Mouse (Mus musculus): ENCODE measurements around the gene Kctd6. TPM values are rescaled to one million over a fixed set of nuclear protein-coding genes. Genes with fewer than 3 reads are reported as not detected.

Kctd6 gene
- polyA plus RNA-seq, 1 experiment from 2014 or later: 3.0 TPM

DNA sequence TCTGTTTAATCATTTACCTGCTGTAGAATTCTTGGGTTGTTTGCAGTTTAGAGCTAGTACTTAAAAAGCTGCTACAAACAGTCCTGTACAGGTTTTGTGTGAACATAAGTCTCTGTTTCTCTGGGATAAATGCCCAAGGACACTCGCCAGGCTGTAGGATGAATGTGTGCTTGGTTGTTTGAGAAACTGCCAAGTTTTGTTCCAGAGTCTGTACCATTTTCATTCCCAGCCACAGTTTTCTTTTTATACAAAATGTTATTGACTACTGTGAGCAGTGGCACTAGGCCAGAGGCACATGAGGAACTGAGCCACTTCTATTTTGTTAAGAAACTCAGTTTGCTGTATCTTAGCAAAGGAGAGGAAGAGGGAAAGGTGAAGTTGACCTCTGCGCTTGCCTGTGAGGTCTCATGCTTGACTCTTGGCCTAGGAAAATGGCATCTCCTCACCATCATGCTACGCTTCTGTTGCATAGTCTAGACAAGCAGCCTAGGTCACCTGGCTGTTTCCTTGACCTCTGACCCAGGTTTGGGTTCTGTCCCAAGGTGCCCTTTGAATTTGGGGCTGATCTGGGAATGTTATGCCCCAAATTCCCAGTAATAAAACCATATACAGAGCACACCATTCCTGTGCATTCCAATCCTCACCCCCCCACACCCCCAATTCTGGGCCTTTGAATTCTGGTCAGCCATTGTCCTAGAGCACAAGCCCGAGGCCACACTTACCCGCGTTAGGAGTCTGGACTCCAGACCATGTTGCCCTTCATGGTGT is 27.5 kb upstream of the Kctd6 start:
- WGBS: 85% methylated on average over 6 of the region's 6 CpGs
- ATAC-seq (ENCODE audit: insufficient read depth, low FRiP score): no peak; the same call in 1 of the 2 replicates
- no peaks in the 10 kb centered on the region for H3K36me3 ChIP-seq (ENCODE audit: control insufficient read depth, insufficient read depth, low read length)
- no peak overlapping the region for H3K4me2 ChIP-seq (ENCODE audit: low read depth, low read length)
- H3K27me3 ChIP-seq (ENCODE audit: control insufficient read depth, insufficient read depth, low read length): no peaks in the 10 kb centered on the region
- H3K9ac ChIP-seq (ENCODE audit: low read length): no peak overlapping the region
- no peaks in the 10 kb centered on the region for H3K9me3 ChIP-seq (replicated peaks; ENCODE audit: control insufficient read depth, low read length)
- no peaks in the 10 kb centered on the region for H3K4me1 ChIP-seq (ENCODE audit: control insufficient read depth, insufficient read depth, low read length)
- H3K27ac ChIP-seq (ENCODE audit: low read length): no peak overlapping the region
- H3K4me3 ChIP-seq (replicated peaks; ENCODE audit: low read length): no peak overlapping the region

DNA sequence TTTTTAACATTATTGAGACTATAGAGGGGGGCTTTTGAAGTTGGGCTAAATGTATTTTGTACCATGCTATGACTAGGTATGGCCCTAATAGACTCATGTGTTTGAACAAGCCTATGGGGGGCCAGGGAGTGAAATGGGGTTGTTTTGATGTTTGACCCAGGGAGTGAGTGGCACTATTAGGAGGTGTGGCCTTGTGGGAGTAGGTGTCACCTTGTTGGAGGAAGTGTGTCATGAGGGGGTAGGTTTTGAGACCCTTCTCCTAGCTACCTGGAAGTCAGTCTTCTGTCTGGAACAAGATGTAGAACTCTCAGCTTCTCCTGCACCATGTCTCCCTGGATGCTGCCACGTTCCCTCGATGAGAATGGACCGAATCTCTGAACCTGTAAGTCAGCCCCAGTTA is 23.4 kb upstream of the Kctd6 start:
- Histone ChIP-seq H3K4me1 (ENCODE audit: control insufficient read depth, insufficient read depth, low read length) (no peaks in the 10 kb centered on the region), H3K4me2 (ENCODE audit: low read depth, low read length) (no peak overlapping the region), H3K36me3 (ENCODE audit: control insufficient read depth, insufficient read depth, low read length) (no peaks in the 10 kb centered on the region), H3K9me3 (replicated peaks; ENCODE audit: control insufficient read depth, low read length) (no peaks in the 10 kb centered on the region), H3K27me3 (ENCODE audit: control insufficient read depth, insufficient read depth, low read length) (no peaks in the 10 kb centered on the region), H3K4me3 (replicated peaks; ENCODE audit: low read length) (no peak overlapping the region), H3K27ac (ENCODE audit: low read length) (no peak overlapping the region), H3K9ac (ENCODE audit: low read length) (no peak overlapping the region)
- ATAC-seq (ENCODE audit: insufficient read depth, low FRiP score): no peak; the same call in 1 of the 2 replicates
- WGBS: 91% methylated on average over 3 of the region's 3 CpGs

DNA sequence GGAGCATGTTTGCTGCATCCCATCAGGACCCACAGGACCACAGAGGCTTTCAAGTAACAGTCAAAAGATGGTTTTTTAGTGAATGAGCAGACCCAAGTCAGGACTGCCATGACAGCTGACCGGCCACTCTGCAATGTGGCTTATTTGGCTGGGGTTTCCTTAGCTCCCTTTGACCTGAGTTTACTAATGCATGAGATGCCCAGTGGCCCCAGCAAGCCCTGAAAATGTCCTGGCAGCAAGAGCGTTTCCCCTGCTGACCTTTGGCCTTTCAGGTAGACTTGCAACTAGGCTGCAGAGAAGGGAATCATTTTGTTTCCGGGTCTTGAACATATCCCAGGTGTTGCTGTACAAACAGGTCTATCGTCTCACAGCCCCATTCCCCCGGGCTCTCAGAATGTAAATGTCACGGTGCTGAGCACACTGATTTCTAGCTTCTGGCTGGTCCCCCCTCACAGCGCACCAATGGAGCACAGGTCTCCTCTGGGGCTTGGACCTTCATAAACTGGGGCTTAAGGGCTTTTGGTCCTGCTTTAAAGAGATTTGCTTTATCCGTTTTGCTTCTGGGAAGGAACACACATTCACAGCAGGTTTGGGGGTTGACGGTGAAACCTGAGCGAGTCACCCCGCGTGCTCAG is 22.5 kb upstream of the Kctd6 start:
- H3K9ac ChIP-seq (ENCODE audit: low read length): no peak overlapping the region
- no peaks in the 10 kb centered on the region for H3K27me3 ChIP-seq (ENCODE audit: control insufficient read depth, insufficient read depth, low read length)
- ATAC-seq (ENCODE audit: insufficient read depth, low FRiP score): no peak
- H3K4me1 ChIP-seq (ENCODE audit: control insufficient read depth, insufficient read depth, low read length): no peaks in the 10 kb centered on the region
- H3K4me3 ChIP-seq (replicated peaks; ENCODE audit: low read length): no peak overlapping the region
- H3K36me3 ChIP-seq (ENCODE audit: control insufficient read depth, insufficient read depth, low read length): no peaks in the 10 kb centered on the region
- no peak overlapping the region for H3K4me2 ChIP-seq (ENCODE audit: low read depth, low read length)
- no peak overlapping the region for H3K27ac ChIP-seq (ENCODE audit: low read length)
- 60% methylated on average over 12 of the region's 12 CpGs for WGBS
- no peaks in the 10 kb centered on the region for H3K9me3 ChIP-seq (replicated peaks; ENCODE audit: control insufficient read depth, low read length)

DNA sequence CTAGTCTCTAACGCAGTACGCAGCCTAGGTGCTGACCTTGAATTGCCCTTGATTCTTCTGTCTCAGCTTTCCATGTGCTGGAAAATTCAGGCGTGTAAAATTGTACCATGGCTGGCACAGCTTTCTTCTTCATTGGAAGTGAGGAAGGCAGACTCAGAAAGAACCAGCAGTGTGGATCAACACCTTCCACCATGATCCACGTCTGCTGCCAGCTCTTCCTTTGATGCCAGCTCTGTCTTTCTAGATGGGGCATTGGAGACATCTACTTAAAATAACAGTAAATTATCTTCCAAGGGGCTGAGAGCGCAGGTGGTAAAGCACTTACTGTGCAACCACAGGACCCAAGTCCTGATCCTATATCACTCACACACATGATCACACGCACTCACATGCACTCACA is 21.2 kb upstream of the Kctd6 start:
- Histone ChIP-seq H3K27ac (ENCODE audit: low read length) (no peak overlapping the region), H3K4me1 (ENCODE audit: control insufficient read depth, insufficient read depth, low read length) (no peaks in the 10 kb centered on the region), H3K27me3 (ENCODE audit: control insufficient read depth, insufficient read depth, low read length) (no peaks in the 10 kb centered on the region), H3K9ac (ENCODE audit: low read length) (no peak overlapping the region), H3K9me3 (replicated peaks; ENCODE audit: control insufficient read depth, low read length) (no peaks in the 10 kb centered on the region), H3K4me2 (ENCODE audit: low read depth, low read length) (no peak overlapping the region), H3K4me3 (replicated peaks; ENCODE audit: low read length) (no peak overlapping the region), H3K36me3 (ENCODE audit: control insufficient read depth, insufficient read depth, low read length) (no peaks in the 10 kb centered on the region)
- WGBS: 86% methylated on average over 6 of the region's 6 CpGs
- no peak for ATAC-seq (ENCODE audit: insufficient read depth, low FRiP score)

DNA sequence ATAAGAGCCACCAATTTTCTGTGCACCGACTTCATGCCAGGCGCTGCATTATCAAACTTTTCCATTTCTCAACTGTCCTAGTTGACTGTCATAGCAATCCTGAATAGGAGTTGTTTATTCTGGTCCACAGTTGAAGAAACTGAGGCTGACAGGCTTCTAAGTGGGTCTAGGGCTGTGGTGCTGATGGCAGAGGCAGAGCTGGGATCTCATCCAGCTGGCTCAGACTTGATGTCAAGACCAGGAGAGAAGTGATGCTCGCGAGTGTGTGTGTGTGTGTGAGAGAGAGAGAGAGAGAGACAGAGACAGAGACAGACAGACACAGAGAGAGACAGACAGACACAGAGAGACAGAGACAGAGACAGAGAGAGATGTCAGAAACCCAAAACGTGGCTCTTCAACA is 13.2 kb upstream of the Kctd6 start:
- ATAC-seq (ENCODE audit: insufficient read depth, low FRiP score): no peak
- no peaks in the 10 kb centered on the region for H3K4me1 ChIP-seq (ENCODE audit: control insufficient read depth, insufficient read depth, low read length)
- WGBS: 66% methylated on average over 5 of the region's 5 CpGs
- no peaks in the 10 kb centered on the region for H3K27me3 ChIP-seq (ENCODE audit: control insufficient read depth, insufficient read depth, low read length)
- no peak overlapping the region for H3K9ac ChIP-seq (ENCODE audit: low read length)
- no peaks in the 10 kb centered on the region for H3K36me3 ChIP-seq (ENCODE audit: control insufficient read depth, insufficient read depth, low read length)
- no peak overlapping the region for H3K4me3 ChIP-seq (replicated peaks; ENCODE audit: low read length)
- H3K4me2 ChIP-seq (ENCODE audit: low read depth, low read length): no peak overlapping the region
- H3K9me3 ChIP-seq (replicated peaks; ENCODE audit: control insufficient read depth, low read length): no peaks in the 10 kb centered on the region
- no peak overlapping the region for H3K27ac ChIP-seq (ENCODE audit: low read length)

DNA sequence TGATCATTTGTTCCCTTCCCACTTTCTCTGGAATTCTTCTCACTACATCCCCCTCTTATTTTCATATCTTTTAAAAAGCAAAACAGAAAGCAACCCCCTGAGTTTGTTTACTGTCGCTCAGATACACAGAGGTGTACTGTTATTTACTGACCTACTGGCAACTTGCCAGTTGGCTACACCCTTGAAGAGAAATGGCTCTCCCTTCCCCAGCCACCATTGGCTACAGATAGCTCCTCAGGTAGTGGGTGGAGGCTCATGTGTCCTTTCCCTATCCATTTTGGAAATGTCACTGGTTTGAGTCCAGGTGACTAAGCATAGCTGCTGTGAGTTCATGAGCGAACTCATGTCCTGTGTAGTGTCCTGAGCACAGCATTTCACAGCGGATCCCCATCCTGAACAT is 12.2 kb upstream of the Kctd6 start:
- 72% methylated on average over 3 of the region's 3 CpGs for WGBS

DNA sequence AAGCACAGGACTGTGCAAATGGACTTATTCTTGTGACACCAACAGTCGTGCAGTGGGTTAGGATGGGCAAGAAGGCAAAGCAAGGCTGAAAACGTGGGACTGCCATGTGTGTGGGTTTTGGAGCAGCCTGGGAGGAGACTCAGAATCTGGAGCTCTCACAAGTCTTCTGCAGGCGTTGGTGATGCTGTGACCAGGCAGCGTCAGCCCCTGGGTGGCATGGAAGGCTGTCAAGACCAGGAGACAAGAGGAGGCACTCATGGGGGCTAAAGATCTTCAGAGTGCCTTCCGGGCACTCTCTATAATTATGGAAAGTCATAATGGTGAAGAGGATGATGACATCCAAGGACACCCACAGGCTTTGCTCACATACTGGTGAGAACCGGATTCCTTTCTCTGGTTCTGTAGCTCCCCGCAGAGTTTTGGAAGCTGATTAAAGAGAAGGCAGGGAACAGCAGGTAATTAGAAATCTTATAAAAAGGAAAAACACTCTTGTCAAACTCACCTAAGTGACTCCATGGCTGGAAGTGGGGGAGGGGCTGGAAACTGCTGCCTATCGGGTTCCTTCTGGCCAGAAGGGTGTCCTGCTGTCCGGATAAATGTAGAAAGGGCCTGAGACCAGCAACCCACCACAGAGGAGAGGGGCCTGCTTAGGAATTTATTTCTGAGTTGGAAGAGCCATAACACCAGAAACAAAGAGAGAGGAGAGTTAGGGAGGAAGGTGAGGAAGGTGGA is 7.6 kb upstream of the Kctd6 start:
- H3K4me3 ChIP-seq (replicated peaks; ENCODE audit: low read length): no peak overlapping the region
- 61% methylated on average over 9 of the region's 9 CpGs for WGBS
- no peak for ATAC-seq (ENCODE audit: insufficient read depth, low FRiP score)

More for the DNA sequence above, 12.2 kb upstream of the Kctd6 start:
- Histone ChIP-seq H3K9ac (ENCODE audit: low read length) (no peak overlapping the region), H3K4me2 (ENCODE audit: low read depth, low read length) (no peak overlapping the region), H3K27me3 (ENCODE audit: control insufficient read depth, insufficient read depth, low read length) (no peaks in the 10 kb centered on the region), H3K4me3 (replicated peaks; ENCODE audit: low read length) (no peak overlapping the region), H3K9me3 (replicated peaks; ENCODE audit: control insufficient read depth, low read length) (no peaks in the 10 kb centered on the region), H3K27ac (ENCODE audit: low read length) (no peak overlapping the region), H3K4me1 (ENCODE audit: control insufficient read depth, insufficient read depth, low read length) (no peaks in the 10 kb centered on the region), H3K36me3 (ENCODE audit: control insufficient read depth, insufficient read depth, low read length) (no peaks in the 10 kb centered on the region)
- ATAC-seq (ENCODE audit: insufficient read depth, low FRiP score): no peak

DNA sequence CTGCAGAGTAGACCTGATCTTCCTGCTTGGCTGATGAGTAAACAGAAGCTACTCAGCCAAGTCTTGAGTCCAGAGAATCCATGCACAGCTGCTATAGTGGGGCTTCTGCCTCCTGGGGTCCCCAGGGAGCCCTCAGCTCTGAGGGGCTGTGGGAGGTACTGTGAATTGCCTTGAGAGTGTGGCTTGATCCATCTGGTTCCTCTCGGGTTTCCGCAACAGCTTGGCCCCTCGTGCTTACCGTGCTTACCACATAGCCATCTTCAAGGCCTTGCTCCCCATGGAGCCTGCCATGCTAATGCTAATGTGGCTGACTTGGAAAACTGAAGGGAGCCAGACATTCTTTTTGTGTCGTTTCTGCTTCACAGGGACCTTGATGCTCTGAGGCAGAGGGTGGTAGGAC is 6.8 kb upstream of the Kctd6 start:
- Histone ChIP-seq H3K4me3 (replicated peaks; ENCODE audit: low read length) (no peak overlapping the region), H3K27ac (ENCODE audit: low read length) (no peak overlapping the region), H3K36me3 (ENCODE audit: control insufficient read depth, insufficient read depth, low read length) (no peaks in the 10 kb centered on the region), H3K4me2 (ENCODE audit: low read depth, low read length) (no peak overlapping the region), H3K9ac (ENCODE audit: low read length) (no peak overlapping the region), H3K9me3 (replicated peaks; ENCODE audit: control insufficient read depth, low read length) (no peaks in the 10 kb centered on the region), H3K4me1 (ENCODE audit: control insufficient read depth, insufficient read depth, low read length) (0 out of 2 replicates have a peak, but pooled peaks cover 5% of the 10 kb centered on the region), H3K27me3 (ENCODE audit: control insufficient read depth, insufficient read depth, low read length) (no peaks in the 10 kb centered on the region)
- 42% methylated on average over 5 of the region's 5 CpGs for WGBS
- no peak for ATAC-seq (ENCODE audit: insufficient read depth, low FRiP score)

More for the DNA sequence above, 7.6 kb upstream of the Kctd6 start:
- Histone ChIP-seq H3K4me2 (ENCODE audit: low read depth, low read length) (no peak overlapping the region), H3K36me3 (ENCODE audit: control insufficient read depth, insufficient read depth, low read length) (no peaks in the 10 kb centered on the region), H3K9ac (ENCODE audit: low read length) (no peak overlapping the region), H3K4me1 (ENCODE audit: control insufficient read depth, insufficient read depth, low read length) (0 out of 2 replicates have a peak, but pooled peaks cover 5% of the 10 kb centered on the region), H3K27me3 (ENCODE audit: control insufficient read depth, insufficient read depth, low read length) (no peaks in the 10 kb centered on the region), H3K27ac (ENCODE audit: low read length) (no peak overlapping the region), H3K9me3 (replicated peaks; ENCODE audit: control insufficient read depth, low read length) (no peaks in the 10 kb centered on the region)

DNA sequence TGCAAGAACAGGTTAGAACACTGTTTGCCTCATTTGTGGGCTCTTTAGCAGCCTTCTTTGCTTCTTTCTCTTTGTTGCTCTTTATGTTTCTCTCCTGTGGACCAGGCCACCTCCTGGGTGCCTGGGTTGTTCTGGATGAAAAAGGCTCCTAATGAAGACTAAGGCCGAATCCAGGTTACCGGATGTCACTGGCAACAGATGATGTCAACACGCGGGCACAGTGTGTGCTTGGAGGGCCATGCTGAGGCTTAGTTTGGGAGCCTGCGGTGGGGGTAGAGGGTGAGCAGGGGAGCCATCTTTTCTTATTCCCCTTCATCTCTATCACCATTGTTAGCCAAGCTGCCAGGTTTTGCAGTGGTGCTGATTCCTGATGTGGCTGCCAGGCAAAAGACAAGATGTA is 6.4 kb upstream of the Kctd6 start:
- Histone ChIP-seq H3K36me3 (ENCODE audit: control insufficient read depth, insufficient read depth, low read length) (no peaks in the 10 kb centered on the region), H3K27me3 (ENCODE audit: control insufficient read depth, insufficient read depth, low read length) (no peaks in the 10 kb centered on the region), H3K4me1 (ENCODE audit: control insufficient read depth, insufficient read depth, low read length) (0 out of 2 replicates have a peak, but pooled peaks cover 5% of the 10 kb centered on the region), H3K9ac (ENCODE audit: low read length) (no peak overlapping the region), H3K27ac (ENCODE audit: low read length) (no peak overlapping the region), H3K9me3 (replicated peaks; ENCODE audit: control insufficient read depth, low read length) (no peaks in the 10 kb centered on the region), H3K4me3 (replicated peaks; ENCODE audit: low read length) (no peak overlapping the region), H3K4me2 (ENCODE audit: low read depth, low read length) (no peak overlapping the region)
- no peak for ATAC-seq (ENCODE audit: insufficient read depth, low FRiP score)
- WGBS: 80% methylated on average over 5 of the region's 5 CpGs
